Mouse (Mus musculus) thymus, postnatal 0 days (tissue): ENCODE results near the gene Myof. TPM values are rescaled to one million over a fixed set of nuclear protein-coding genes. Genes with fewer than 3 reads are reported as not detected.

ENCODE experiments used
- DNase-seq: peaks from one replicate; pipeline ENCODE4 v3.0.0-alpha.2; 2015; ENCODE audit warnings: low spot score
- polyA plus RNA-seq: library from polyadenylated mRNA; unstranded; fragments of >200 nt; fragmentation: Nextera tagmentation; extraction: Ambion mirVana; gene quantifications from 2 replicates; pipeline ENCODE4 v1.2.1, GENCODE M21; 2015

The Myof gene
- polyA plus RNA-seq = 4.1 and 5.1 TPM in 2 replicates

DNA sequence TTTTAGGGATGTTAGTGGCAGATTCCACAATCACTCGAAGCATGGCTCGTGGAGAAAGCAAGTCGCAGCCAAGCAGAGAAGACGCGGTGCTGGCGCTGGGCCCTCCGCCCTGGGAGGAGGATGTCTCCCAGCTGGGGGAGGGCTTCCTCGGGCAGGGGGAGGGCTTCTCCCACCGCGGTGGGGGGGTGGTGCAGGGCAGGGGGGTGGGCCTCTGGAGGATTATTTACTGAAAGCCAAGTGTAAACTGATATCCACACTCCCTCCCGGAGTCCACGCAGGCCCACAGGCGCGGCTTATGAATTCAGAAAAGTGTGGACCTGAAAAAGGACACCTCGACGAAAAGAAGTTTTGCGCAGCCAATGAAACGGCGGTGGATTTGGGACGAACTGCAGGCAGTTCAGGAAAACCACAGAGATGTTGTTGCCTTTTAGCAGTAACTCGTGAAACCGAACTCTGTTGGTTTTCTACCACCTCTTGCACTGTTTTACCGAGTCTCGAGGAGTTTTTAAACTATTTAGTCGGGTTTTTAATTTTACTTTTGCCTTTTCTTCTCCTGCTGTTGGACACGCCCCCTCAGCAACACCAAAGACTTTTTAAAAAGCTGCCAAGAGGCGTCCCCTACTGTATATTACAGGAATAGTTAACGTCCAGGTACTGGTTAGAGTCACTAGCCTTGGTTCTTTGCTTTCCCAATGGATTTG is at the start of gene Myof:
Myof (minus strand) TSS at position 297 of the 701 bp plus-strand sequence.
- DNase-seq = peak; percentile 34

DNA sequence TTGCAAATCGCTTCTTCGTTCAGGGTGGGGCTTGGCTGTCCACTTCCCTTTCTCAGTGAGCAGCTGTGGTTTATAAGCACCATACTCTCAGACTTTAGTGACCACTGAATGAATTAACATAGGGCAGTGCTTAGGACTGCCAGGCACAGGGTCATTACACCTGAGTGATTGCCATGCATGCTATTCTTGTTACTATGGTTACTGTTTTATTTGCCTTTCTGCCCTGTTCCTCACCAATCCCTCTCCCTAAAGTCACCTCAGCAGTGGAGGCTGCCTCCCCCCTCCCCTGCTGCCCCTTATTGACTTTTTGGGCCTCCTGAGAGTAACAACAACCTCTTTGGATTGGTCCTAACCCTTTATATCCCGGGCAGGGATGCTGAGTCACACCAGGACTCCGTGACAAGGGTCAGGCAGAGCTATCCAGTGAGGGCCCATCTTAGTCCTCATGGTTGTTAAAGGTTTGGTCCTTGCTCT is 48.2 kb upstream of the Myof start:
- no peak for DNase-seq

DNA sequence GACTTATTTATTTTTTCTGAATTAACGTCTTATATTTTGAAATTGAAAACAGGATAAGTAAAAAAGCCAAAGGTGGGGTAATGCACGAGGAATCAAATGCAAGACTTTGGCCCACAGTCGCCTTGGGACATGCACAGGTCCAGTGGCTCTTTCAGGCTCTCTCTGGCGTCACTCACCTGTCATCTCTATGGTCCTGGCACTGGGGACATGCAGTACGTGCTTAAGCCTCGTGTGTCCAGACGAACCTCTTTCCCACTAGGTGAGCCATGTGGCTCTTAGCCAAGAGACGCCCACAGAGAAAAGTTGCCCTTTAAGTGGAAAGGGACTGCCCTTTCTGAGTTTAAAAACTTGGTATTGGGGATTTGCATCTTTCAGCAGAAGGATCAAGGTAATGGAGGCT is 46.0 kb upstream of the Myof start:
- no peak for DNase-seq

DNA sequence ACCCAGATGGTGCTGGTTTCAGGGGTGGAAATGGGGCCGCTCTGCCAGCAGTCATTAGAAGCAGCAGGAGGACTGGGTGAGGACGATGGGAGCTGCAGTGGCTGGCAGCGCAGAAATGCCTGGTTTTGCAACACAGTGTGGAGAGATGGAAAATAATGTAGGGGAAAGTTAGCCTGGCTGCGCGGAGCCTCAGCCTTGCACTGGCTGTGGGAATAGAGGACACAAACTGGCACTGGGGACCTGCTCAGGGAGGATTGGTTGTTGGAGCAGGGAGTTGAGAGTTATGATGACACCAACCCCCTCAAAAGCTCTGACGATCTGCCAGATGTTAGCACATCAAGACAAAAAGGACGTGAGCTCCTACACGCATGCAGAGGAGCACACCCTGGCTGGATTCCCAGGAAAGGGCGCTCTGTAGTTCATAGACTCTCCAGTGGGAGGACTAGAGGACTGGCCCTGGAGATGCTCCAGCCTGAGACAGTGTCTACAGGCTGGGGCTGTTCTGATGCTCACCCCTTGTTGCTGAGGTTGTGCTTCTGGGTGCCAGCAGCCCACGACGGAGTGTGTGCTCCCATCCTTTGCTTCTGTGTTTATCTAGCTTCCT is 43.7 kb upstream of the Myof start:
- DNase-seq = no peak

DNA sequence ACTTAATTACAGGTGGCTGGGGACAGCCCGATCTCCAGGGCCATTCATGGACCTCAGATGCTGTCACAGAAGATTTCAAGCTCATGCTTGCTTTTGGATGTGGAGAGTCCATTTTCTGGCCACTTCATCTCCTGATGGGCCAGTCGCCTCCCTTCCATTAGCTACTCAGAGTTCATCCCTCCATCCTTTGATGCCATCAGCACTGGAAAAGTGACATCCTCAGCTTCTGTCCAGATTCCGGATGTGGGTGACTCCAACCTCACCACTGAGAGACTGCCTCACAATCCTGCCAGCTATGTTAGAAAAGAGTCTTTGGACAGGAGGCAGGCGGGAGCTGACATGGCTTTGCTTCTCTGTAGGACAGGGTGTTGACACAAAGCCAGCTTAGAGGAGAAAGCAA is 42.5 kb upstream of the Myof start:
- no peak for DNase-seq

DNA sequence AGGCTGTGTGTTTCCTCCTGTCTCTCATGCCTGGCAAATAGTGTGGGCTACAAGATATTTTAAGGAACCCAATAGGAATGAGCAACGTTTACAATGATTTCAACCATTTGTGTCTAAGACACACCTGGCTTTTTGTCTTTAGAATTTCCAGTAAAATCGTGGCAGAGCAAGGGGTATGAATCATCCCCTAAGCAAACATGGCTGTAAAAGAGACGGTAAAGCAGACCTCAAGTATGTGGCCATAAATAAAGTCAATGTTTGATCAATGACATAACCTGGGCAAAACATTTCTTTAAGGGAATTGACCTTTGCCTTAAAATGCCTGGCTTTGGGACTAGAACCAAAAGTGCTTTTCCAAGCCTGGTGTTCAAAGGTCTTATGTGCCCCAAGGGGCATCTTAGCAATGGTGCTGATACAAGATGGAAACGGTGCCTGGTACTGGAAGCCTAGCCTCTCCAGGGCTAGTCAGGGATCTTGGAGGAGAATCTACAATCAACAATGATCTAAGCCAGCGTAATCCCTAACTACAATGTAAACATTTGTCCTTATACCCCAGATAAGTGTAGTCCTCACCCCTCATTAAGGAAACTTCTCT is 39.7 kb upstream of the Myof start:
- DNase-seq = no peak

DNA sequence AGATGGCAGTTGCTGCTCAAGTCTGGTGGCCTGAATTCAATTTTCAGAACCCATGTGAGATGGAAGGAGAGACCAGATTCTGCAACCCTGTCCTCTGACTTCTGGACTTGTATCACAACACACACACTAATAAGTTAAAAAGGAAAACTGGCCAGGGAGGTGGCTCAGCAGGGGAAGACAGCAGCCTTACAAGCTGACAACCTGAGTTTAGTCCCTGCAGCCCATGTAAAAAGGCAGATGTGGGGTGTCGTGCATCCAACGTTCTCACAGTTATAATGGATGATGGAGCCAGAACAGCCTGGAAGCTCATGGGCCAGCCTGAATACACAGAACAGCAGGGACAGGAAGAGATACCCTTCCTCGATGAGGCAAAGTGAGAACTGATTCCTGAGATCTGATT is 38.0 kb upstream of the Myof start:
- no peak for DNase-seq

DNA sequence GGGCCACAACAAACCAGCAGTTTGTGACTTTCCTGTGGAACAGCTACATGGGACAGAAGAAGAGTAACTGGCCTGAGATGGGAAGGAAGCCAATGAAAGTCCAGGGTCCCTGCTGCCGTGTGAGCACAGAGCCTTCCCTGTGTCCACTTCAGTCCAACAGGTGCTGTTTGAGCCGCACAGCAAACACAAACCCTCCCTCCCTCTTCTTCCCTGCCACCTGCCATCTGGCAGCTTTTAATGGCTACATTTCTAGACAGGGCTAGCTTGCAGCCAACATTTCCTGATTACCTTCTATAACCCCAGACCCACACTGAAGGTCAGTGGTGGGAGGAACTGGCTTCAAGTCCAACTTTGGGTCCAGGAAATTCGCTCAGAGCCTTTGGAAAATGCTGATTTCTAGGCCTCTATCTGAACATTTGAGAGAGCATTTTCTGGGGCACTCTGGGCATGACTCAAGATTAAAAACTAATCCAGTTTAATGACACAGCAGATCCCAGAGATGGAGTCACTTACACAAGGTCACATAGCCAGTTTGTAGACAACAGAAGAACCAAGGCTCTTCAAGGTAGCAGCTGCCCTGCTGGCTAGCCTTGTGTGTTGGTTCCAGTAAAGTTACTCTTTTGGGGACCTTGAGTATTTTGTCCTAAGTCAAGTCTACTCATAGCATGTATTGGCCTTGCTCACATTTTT is 34.6 kb upstream of the Myof start:
- no peak for DNase-seq

DNA sequence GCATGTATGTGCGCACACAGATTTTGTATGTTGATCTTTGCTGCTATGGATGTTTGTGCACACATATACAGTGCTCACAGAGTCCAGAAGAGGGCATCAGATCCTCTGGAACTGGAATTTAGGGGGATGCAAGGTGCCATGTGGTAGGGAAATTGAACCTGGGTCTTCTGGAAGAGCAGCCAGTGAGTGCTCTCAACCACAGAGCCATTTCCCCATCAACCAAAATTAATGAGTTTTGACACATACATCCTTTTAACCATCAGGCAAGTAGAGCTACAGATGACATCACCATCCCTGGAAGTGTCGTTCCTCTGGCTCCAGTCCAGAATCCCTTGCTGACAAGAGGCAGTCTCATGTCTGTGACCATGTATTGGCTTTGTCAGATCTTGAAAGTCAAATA is 32.9 kb upstream of the Myof start:
- no peak for DNase-seq

DNA sequence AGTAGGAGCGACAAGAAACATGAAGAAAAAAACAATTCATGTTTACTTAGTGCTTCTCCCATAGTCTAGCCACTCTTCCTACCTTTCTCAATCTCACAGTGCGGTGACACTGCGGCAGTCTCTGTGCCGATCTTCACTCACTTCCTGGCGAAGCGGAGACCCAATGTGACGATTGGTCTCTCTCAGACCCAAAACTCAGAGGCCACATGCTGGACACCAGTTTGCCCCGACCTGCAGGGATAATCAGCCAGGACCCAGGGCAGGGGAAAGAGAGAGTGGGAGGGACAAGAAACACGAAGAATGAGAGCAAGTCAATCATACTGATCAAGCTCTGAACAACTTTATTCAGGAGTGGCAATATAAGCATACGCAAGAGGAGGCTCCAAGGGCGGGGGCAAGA is 31.7 kb upstream of the Myof start:
- no peak for DNase-seq

DNA sequence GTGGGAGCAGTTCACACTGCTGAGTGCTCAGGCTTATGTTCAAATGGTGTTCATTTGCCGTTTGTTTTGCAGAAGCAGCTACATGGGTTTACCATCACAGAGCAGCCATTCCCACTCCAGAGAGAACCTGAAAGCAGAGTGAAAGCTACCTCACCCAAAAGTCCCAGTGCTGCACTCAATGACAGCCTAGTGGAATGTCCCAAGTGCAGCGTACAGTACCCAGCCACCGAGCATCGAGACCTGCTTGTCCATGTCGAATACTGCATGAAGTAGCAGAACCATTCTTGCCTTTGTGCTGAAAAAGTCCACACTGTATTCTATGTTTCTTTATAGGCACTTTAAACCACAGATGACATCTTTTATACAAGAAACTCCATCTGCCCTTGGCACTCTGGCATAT is 29.8 kb upstream of the Myof start:
- DNase-seq = no peak

DNA sequence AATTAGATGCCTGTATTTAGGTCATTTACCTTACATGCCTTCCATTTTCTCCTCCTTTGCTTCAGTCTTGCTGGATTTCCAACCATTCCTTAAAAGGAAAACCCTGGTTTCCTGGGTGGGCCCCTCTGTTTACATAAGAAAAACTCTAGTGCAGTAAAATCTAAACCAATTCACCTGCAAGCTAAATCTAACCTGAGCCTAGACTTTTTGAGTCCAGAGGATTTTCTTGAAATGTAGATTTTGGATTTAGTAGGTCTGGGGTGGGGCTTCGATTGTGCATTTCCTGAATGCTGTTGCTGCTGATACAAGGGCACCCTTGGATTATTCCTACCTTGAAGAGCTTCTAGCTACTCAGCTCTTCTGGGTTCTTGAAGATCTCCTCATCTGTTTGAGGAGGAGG is 20.7 kb upstream of the Myof start:
- DNase-seq = no peak

DNA sequence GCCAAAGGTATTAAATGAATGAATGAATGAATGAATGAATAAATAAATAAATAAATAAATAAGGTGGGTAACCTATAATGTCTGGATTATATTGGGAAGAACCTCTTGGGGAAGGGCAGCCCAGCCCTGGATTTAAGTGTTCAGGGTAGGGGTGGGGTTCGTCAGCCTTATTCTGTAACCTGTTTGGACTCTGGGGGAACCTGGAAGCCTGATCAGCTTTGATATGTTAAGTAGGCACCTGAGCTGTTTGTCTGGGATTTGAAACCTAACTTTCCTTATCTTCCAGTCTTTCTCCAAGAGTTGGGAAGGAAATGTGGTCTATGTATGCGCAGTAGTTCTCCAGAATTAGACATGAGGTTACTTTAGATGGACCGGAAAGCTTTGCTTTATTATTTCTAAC is 19.8 kb upstream of the Myof start:
- no peak for DNase-seq

DNA sequence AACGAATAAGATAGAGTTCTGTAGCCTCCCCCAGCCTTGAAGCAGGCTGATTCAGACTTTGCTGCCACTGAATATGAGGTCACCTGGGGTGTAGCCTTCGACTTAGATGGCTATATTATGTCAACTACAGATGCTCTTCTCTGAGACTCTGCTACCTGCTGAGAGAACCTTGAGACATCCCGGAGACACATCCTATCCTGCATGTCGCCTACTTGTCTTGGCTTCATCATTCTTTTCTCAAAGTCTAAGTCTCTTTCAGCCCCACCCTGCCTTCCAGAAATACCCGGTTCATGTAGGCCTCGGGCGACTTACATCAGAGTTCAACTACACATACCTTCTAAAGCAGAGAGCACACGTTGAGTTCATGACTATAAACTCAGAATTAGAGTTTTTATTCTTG is 13.6 kb upstream of the Myof start:
- DNase-seq = no peak

DNA sequence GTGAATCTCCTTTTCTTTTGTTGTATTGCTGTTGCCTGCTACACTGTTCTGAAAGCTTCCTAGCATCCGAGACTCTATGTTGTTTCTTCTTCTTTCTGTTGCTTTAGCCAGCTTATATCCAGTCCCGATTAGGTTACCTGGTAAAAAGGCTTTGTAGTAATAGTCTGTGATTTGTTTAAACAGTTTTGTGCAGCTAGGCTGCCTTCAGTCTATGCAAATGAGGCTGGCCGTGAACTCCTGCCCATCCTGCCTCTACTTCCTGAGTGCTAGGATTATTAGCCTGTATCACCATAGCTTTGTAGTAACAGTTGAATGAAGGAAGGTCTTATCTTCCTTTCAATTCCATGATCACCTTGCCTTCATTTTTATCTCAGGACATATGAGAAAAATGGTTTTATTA is 12.9 kb upstream of the Myof start:
- DNase-seq = no peak

DNA sequence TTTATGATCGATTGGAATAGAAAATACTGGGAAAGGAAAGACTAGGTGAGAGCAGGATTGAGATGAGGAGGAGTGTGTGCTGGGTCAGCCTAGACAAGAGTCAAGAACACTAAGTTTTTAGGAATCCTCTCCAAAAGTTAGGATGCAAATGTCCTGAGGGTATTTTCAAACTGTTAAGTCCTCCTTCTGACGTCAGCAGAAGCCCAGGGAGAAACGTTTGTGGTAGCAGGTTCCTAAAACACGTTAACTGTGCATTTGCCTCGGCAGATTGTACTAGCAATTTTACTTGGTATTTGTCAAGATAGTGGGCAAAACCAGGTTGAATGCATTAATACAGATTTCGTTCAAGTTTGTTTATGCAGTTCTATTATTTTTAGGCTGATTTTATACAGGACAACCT is 12.4 kb upstream of the Myof start:
- no peak for DNase-seq

DNA sequence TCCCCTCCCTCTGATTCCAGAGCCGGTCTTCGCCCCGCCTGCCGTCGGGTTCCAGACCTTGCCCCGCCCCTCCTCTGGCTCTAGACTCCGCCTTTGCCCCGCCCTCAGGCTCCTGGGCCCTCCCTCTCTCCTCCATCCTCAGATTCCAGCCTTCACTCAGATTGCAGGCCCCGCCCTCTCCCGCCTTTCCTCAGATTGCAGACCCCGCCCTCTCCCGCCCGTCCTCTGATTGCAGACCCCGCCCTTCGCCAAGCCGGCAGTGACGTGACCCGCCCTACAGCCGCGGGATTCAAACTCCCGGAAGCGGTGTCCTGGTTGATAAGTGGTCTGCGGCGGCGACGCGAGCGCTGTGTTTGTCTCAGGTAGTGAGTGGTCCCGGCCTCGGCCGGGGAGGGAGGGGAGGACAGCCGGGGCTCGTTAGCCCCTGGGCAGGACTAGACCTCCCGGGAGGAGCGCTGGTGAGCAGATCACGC is 11.4 kb upstream of the Myof start, which contains the start of gene Cep55:
Cep55 (plus strand) TSS at position 292 of the 473 bp plus-strand sequence.
- DNase-seq = peak; percentile 99

DNA sequence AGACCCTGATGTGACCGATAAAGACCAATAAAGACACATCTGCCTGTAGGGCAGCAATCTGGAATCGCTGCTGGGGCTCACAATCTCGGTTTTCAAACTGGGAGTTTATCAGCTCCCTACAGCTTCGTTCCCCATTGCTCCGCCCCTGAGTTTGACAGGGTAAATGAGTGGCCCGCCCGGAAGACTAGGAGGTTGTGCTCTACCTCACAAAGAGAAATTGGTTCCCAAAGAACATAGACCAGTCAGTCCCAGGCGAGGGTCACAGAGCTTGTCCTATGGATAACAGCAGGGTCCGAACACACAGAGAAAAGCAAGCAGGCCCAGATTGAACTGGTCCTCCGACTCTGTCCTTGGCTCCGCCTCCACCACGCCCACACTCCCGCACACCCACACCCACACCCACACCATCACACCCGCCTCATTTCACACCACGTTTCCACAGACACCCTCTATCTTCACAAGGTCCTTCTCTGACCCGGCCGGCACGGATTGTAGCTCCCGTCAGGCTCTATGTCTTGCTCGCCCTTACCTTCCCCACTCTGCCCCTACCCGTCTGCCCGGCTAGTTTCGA is 10.9 kb upstream of the Myof start:
- DNase-seq = no peak

DNA sequence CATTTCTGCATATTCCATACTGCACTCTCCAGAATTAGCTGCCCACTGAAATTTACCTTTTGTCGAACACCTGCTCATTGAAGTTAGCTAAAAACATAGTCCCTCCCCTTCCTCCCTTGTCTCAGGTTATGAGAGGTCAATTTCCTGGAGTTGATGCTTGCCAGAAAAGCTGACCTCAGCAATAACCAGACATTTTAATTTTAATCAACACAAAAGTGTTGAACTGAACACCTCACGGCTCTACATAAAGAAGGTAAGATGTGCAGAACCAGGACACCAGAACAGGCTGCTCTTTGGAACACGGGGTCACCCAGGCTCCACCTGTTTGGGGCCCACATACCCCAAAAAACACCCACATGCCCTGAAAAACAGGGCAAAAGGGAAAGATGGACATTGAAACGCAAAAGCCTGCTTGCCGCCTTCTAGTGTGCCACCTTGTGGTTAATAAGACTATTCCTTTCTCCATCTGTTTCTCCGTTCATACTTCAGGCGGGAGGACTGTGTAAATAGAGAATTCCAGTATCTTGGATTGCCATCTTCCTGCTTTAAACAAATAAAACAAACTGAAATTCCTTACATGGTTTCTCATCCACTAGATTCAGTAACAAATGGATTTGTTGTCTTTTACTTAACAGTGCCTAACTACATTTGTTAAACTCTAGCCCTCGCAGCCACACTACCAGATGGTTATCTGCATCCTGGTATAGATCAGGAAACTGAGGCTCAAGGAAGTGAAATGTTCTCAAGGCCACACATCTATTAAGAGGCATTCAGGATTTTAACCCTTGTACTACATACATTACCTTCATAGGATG is 10.1 kb upstream of the Myof start:
- DNase-seq = peak; percentile 15

DNA sequence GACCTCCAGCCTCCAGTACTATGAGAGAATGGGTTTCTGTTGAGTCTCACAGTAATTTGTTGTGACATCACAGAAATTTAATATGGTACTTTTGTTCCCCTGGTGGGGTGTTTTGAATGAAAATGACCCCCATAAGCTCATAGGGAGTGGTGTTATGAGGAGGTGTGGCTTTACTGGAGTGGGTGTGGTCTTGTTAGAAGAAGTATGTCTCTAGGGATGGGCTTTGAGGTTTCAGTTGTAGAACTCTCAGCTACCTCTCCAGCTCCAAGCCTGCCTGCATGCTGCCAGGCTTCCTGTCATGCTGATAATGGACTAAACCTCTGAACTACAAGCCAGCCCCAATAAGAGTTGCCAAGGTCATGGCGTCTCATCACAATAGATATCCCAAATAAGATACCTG is 6.3 kb upstream of the Myof start:
- no peak for DNase-seq

DNA sequence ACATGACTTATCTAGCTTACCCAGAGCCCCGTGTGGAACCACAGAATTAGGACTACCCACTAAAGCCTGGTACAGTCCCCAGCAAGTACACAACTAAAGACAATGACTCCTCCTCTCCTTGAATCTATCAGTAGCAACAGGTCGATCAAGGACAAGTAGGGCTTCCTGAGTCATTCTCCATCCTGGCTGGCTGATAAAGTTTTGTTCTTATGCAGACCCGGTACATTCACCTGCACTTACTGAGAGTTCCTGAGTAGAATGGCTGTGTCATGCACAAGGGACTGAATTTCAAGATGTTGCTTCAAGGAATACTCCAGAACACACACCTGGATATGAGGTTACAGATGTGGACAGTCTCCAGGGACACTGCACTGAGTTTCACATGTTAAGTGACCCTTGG is 1.8 kb upstream of the Myof start:
- DNase-seq = no peak
